Mouse (Mus musculus): ENCODE measurements around the gene Card9. TPM values are rescaled to one million over a fixed set of nuclear protein-coding genes. Genes with fewer than 3 reads are reported as not detected.

The Card9 gene
- polyA plus RNA-seq (2015; fragmentation: Nextera tagmentation; extraction: Ambion mirVana), result 1.1 and 1.5 TPM in 2 replicates

DNA sequence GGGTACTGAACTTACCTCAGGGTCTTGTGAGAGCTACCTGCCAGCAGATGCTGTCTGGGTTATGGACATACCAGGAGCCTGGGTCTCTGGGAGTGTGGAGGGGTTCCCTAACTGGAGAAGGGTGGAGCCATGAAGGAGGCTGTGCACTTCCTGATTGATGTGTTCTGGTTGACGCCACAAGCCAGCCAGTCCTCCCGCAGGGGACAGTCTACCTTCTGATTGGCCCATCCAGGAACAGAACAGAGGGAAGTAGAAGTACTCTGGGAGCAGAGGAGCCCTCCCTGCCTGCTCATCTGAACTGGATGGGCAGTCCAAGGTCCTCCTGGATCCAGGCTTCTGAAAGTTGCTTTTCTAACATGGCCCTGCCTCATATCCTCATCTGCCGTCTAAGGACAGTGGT, at the start of gene Card9:
Gene Card9 (minus strand): TSS at position 147 of the 400 bp plus-strand sequence.
- Histone ChIP-seq H3K4me3 (replicated peaks; ENCODE audit: low read length) (no peak within 1 kb of the TSS), H3K27ac (ENCODE audit: low read length) (no peak within 1 kb of the TSS; the same call in 1 of the 2 replicates), H3K9me3 (replicated peaks; ENCODE audit: control insufficient read depth, low read length) (no peaks in the 10 kb centered on the region), H3K4me1 (ENCODE audit: control insufficient read depth, insufficient read depth, low read length) (peaks cover 6% of the 10 kb centered on the region; the same call in 1 of the 2 replicates), H3K4me2 (ENCODE audit: low read depth, low read length) (peak within 1 kb of the TSS; percentile 11; the same call in 1 of the 2 replicates), H3K9ac (ENCODE audit: low read length) (no peak within 1 kb of the TSS), H3K27me3 (ENCODE audit: control insufficient read depth, insufficient read depth, low read length) (no peaks in the 10 kb centered on the region), H3K36me3 (ENCODE audit: control insufficient read depth, insufficient read depth, low read length) (no peaks in the 10 kb centered on the region)
- no peak for ATAC-seq (ENCODE audit: insufficient read depth, low FRiP score)
- 36% methylated on average over 3 of the region's 3 CpGs for WGBS

GRCm38 (mm10) chr2:26410091-26410490, 49.4 kb upstream of the Card9 start:
- no peak overlapping the region for H3K27ac ChIP-seq (ENCODE audit: low read length)
- no peaks in the 10 kb centered on the region for H3K9me3 ChIP-seq (replicated peaks; ENCODE audit: control insufficient read depth, low read length)
- H3K36me3 ChIP-seq (ENCODE audit: control insufficient read depth, insufficient read depth, low read length), result peaks cover under 1% of the 10 kb centered on the region; the same call in 1 of the 2 replicates
- H3K27me3 ChIP-seq (ENCODE audit: control insufficient read depth, insufficient read depth, low read length), result no peaks in the 10 kb centered on the region
- no peak overlapping the region for H3K4me3 ChIP-seq (replicated peaks; ENCODE audit: low read length)
- H3K4me1 ChIP-seq (ENCODE audit: control insufficient read depth, insufficient read depth, low read length), result peaks cover 21% of the 10 kb centered on the region
- ATAC-seq (ENCODE audit: insufficient read depth, low FRiP score), result no peak
- H3K9ac ChIP-seq (ENCODE audit: low read length), result no peak overlapping the region
- 69% methylated on average over 5 of the region's 5 CpGs for WGBS
- no peak overlapping the region for H3K4me2 ChIP-seq (ENCODE audit: low read depth, low read length)

GRCm38 (mm10) chr2:26409362-26409761, 48.6 kb upstream of the Card9 start:
- H3K4me2 ChIP-seq (ENCODE audit: low read depth, low read length), result peak overlapping the region; percentile 29; the same call in 1 of the 2 replicates
- no peaks in the 10 kb centered on the region for H3K9me3 ChIP-seq (replicated peaks; ENCODE audit: control insufficient read depth, low read length)
- no peak overlapping the region for H3K9ac ChIP-seq (ENCODE audit: low read length)
- peaks cover 21% of the 10 kb centered on the region for H3K4me1 ChIP-seq (ENCODE audit: control insufficient read depth, insufficient read depth, low read length)
- peak overlapping the region; percentile 92 for H3K4me3 ChIP-seq (replicated peaks; ENCODE audit: low read length)
- H3K27me3 ChIP-seq (ENCODE audit: control insufficient read depth, insufficient read depth, low read length), result no peaks in the 10 kb centered on the region
- H3K27ac ChIP-seq (ENCODE audit: low read length), result no peak overlapping the region
- no peaks in the 10 kb centered on the region for H3K36me3 ChIP-seq (ENCODE audit: control insufficient read depth, insufficient read depth, low read length)
- ATAC-seq (ENCODE audit: insufficient read depth, low FRiP score), result no peak
- 54% methylated on average over 3 of the region's 3 CpGs for WGBS

- H3K9ac ChIP-seq (ENCODE audit: low read length), result peak within 1 kb of the TSS; percentile 94
Observed at GRCm38 (mm10) chr2:26408515-26409356, 48.0 kb upstream of the Card9 start, which contains the start of gene Inpp5e. TSS of gene Inpp5e (minus strand) at chr2:26409203.

DNA sequence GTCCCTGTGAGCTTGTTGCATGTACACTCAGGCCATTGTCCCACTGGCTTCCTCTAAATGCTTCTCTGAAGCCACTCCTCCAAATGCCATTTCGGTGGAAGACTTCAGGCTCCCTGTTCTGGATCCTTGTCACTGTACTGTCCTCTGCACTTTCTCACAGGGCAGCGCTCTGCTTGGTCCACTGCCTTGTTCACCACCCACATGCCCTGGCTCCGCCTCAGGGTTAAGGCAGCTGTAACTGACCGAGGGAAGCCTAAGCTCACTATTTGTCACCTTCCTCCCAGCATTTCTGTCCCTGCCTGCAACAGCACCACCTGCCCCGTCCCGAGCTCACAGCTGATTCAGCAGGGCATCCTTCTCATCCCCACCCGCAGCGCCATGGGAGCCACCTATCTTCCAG, 42.6 kb upstream of the Card9 start:
- Histone ChIP-seq H3K4me2 (ENCODE audit: low read depth, low read length) (no peak overlapping the region), H3K27me3 (ENCODE audit: control insufficient read depth, insufficient read depth, low read length) (no peaks in the 10 kb centered on the region), H3K36me3 (ENCODE audit: control insufficient read depth, insufficient read depth, low read length) (peaks cover 6% of the 10 kb centered on the region; the same call in 1 of the 2 replicates), H3K4me3 (replicated peaks; ENCODE audit: low read length) (no peak overlapping the region), H3K9me3 (replicated peaks; ENCODE audit: control insufficient read depth, low read length) (no peaks in the 10 kb centered on the region), H3K27ac (ENCODE audit: low read length) (no peak overlapping the region), H3K4me1 (ENCODE audit: control insufficient read depth, insufficient read depth, low read length) (peaks cover 17% of the 10 kb centered on the region), H3K9ac (ENCODE audit: low read length) (no peak overlapping the region)
- no peak for ATAC-seq (ENCODE audit: insufficient read depth, low FRiP score)
- WGBS, result 66% methylated on average over 8 of the region's 8 CpGs

More at GRCm38 (mm10) chr2:26408515-26409356, 48.0 kb upstream of the Card9 start, which contains the start of gene Inpp5e:
- Histone ChIP-seq H3K4me3 (replicated peaks; ENCODE audit: low read length) (peak within 1 kb of the TSS; percentile 92), H3K4me1 (ENCODE audit: control insufficient read depth, insufficient read depth, low read length) (peaks cover 21% of the 10 kb centered on the region), H3K27ac (ENCODE audit: low read length) (peak within 1 kb of the TSS; percentile 64), H3K9me3 (replicated peaks; ENCODE audit: control insufficient read depth, low read length) (no peaks in the 10 kb centered on the region), H3K36me3 (ENCODE audit: control insufficient read depth, insufficient read depth, low read length) (no peaks in the 10 kb centered on the region), H3K4me2 (ENCODE audit: low read depth, low read length) (peak within 1 kb of the TSS; percentile 94), H3K27me3 (ENCODE audit: control insufficient read depth, insufficient read depth, low read length) (no peaks in the 10 kb centered on the region)
- under 1% methylated on average over 57 of the region's 57 CpGs for WGBS
- peak; percentile 97 for ATAC-seq (ENCODE audit: insufficient read depth, low FRiP score)

GRCm38 (mm10) chr2:26402265-26402664, 41.5 kb upstream of the Card9 start:
- no peak for ATAC-seq (ENCODE audit: insufficient read depth, low FRiP score)
- Histone ChIP-seq H3K9me3 (replicated peaks; ENCODE audit: control insufficient read depth, low read length) (no peaks in the 10 kb centered on the region), H3K27ac (ENCODE audit: low read length) (no peak overlapping the region), H3K4me2 (ENCODE audit: low read depth, low read length) (no peak overlapping the region), H3K4me3 (replicated peaks; ENCODE audit: low read length) (no peak overlapping the region), H3K36me3 (ENCODE audit: control insufficient read depth, insufficient read depth, low read length) (peaks cover 6% of the 10 kb centered on the region; the same call in 1 of the 2 replicates), H3K27me3 (ENCODE audit: control insufficient read depth, insufficient read depth, low read length) (no peaks in the 10 kb centered on the region), H3K9ac (ENCODE audit: low read length) (no peak overlapping the region), H3K4me1 (ENCODE audit: control insufficient read depth, insufficient read depth, low read length) (peaks cover 6% of the 10 kb centered on the region; the same call in 1 of the 2 replicates)
- WGBS, result 74% methylated on average over 1 of the region's 1 CpGs

DNA sequence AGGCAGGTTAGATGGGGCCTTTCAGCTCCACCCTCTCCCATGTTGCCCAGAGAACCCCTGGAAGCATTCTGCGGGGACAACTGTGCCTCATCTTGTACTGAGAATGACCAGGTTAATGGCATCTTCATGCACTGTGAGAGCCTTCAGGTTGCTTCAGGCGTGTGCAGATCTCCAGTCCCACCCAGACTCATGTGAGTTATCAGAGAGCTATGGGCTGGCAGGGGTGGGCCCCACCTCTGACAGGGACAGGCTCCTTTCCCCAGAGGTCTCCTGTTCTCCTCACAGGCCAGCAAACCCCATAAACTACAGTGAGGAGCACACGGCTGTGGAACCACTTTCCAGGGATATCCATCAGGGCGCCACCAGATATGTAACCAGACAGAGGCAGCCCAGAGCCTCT, 40.3 kb upstream of the Card9 start:
- no peak overlapping the region for H3K27ac ChIP-seq (ENCODE audit: low read length)
- no peaks in the 10 kb centered on the region for H3K9me3 ChIP-seq (replicated peaks; ENCODE audit: control insufficient read depth, low read length)
- 87% methylated on average over 4 of the region's 4 CpGs for WGBS
- no peak overlapping the region for H3K9ac ChIP-seq (ENCODE audit: low read length)
- H3K4me2 ChIP-seq (ENCODE audit: low read depth, low read length), result no peak overlapping the region
- no peak overlapping the region for H3K4me3 ChIP-seq (replicated peaks; ENCODE audit: low read length)
- H3K36me3 ChIP-seq (ENCODE audit: control insufficient read depth, insufficient read depth, low read length), result peaks cover 13% of the 10 kb centered on the region; the same call in 1 of the 2 replicates
- H3K4me1 ChIP-seq (ENCODE audit: control insufficient read depth, insufficient read depth, low read length), result no peaks in the 10 kb centered on the region
- H3K27me3 ChIP-seq (ENCODE audit: control insufficient read depth, insufficient read depth, low read length), result no peaks in the 10 kb centered on the region
- no peak for ATAC-seq (ENCODE audit: insufficient read depth, low FRiP score)

DNA sequence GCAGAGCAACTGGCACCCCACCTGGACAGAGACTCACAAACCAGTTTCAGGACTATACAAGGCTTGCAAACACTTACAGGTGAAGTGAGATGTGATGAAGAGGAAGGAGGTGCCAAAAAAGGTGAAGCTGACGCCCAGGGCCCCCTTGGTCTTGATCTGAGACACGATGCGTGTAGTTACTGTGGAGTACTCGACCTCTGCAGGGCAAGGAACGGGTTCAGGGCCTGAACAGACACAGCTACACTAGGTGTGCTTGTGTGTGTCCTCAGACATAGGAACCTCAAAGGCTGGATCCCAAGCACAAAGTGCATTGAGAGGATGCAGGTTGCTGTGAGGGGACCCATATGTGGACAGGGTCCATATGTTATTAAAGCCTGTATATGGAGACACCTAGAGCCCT, 39.6 kb upstream of the Card9 start:
- peaks cover 20% of the 10 kb centered on the region; the same call in 1 of the 2 replicates for H3K36me3 ChIP-seq (ENCODE audit: control insufficient read depth, insufficient read depth, low read length)
- H3K9ac ChIP-seq (ENCODE audit: low read length), result no peak overlapping the region
- H3K9me3 ChIP-seq (replicated peaks; ENCODE audit: control insufficient read depth, low read length), result no peaks in the 10 kb centered on the region
- H3K4me1 ChIP-seq (ENCODE audit: control insufficient read depth, insufficient read depth, low read length), result no peaks in the 10 kb centered on the region
- 92% methylated on average over 5 of the region's 5 CpGs for WGBS
- no peak overlapping the region for H3K4me3 ChIP-seq (replicated peaks; ENCODE audit: low read length)
- ATAC-seq (ENCODE audit: insufficient read depth, low FRiP score), result no peak
- H3K27ac ChIP-seq (ENCODE audit: low read length), result no peak overlapping the region
- no peaks in the 10 kb centered on the region for H3K27me3 ChIP-seq (ENCODE audit: control insufficient read depth, insufficient read depth, low read length)
- no peak overlapping the region for H3K4me2 ChIP-seq (ENCODE audit: low read depth, low read length)

GRCm38 (mm10) chr2:26399647-26400046, 38.9 kb upstream of the Card9 start:
- Histone ChIP-seq H3K4me1 (ENCODE audit: control insufficient read depth, insufficient read depth, low read length) (no peaks in the 10 kb centered on the region), H3K9ac (ENCODE audit: low read length) (no peak overlapping the region), H3K27me3 (ENCODE audit: control insufficient read depth, insufficient read depth, low read length) (no peaks in the 10 kb centered on the region), H3K9me3 (replicated peaks; ENCODE audit: control insufficient read depth, low read length) (no peaks in the 10 kb centered on the region), H3K4me3 (replicated peaks; ENCODE audit: low read length) (no peak overlapping the region), H3K4me2 (ENCODE audit: low read depth, low read length) (no peak overlapping the region), H3K36me3 (ENCODE audit: control insufficient read depth, insufficient read depth, low read length) (peaks cover 27% of the 10 kb centered on the region), H3K27ac (ENCODE audit: low read length) (no peak overlapping the region)
- ATAC-seq (ENCODE audit: insufficient read depth, low FRiP score), result no peak
- 80% methylated on average over 5 of the region's 5 CpGs for WGBS
